Mouse (Mus musculus): ENCODE results near the gene Hsd17b10. TPM values are rescaled to one million over a fixed set of nuclear protein-coding genes. Genes with fewer than 3 reads are reported as not detected.

The Hsd17b10 gene
- polyA plus RNA-seq, 1 experiment from 2014 or later: 243 TPM

GRCm38 (mm10) chrX:152052546-152052945, 50.9 kb downstream of the Hsd17b10 start:
- no peaks in the 10 kb centered on the region for H3K9me3 ChIP-seq
- WGBS: 74% methylated on average over 3 of the region's 3 CpGs
- H3K4me1 ChIP-seq: no peaks in the 10 kb centered on the region
- peaks cover 99% of the 10 kb centered on the region for H3K27me3 ChIP-seq (replicated peaks; ENCODE audit: low read depth, poor library complexity, severe bottlenecking)
- peaks cover 63% of the 10 kb centered on the region for H3K36me3 ChIP-seq (replicated peaks)
- H3K4me3 ChIP-seq: no peak overlapping the region
- H3K27ac ChIP-seq (replicated peaks): no peak overlapping the region
- no peak for DNase-seq (ENCODE audit: low spot score)

Other genes starting within 250 kb of the Hsd17b10 start
- 55.8 and 60.4 TPM in 2 replicates for gene Huwe1, start 201.0 kb upstream of the Hsd17b10 start, polyA plus RNA-seq (2016; fragmentation: Nextera tagmentation; extraction: Ambion mirVana)
- gene Ribc1, start 14.4 kb downstream of the Hsd17b10 start, polyA plus RNA-seq (2016; fragmentation: Nextera tagmentation; extraction: Ambion mirVana): 5.9 and 6.3 TPM in 2 replicates
- 111 and 117 TPM in 2 replicates for gene Smc1a, start 14.6 kb downstream of the Hsd17b10 start, polyA plus RNA-seq (2016; fragmentation: Nextera tagmentation; extraction: Ambion mirVana)
- 0.71 and 0.96 TPM in 2 replicates for gene Iqsec2, start 142.4 kb downstream of the Hsd17b10 start, polyA plus RNA-seq (2016; fragmentation: Nextera tagmentation; extraction: Ambion mirVana)
- gene Kdm5c, start 231.2 kb downstream of the Hsd17b10 start, polyA plus RNA-seq (2016; fragmentation: Nextera tagmentation; extraction: Ambion mirVana): 71.4 and 75.2 TPM in 2 replicates

Data from embryonic facial prominence, embryonic 10.5 days (tissue).